Mouse (Mus musculus): Measurements from ENCODE around the gene Pde6h. TPM values are rescaled to one million over a fixed set of nuclear protein-coding genes. Genes with fewer than 3 reads are reported as not detected.
"Not testable (repeated sequence)": the region's sequence is repeated elsewhere in the genome, so short reads cannot be mapped to it uniquely, and the experiment has no call there.

Gene Pde6h
- polyA plus RNA-seq, 1 experiment from 2014 or later = not detected

- Histone ChIP-seq H3K27ac (peak overlapping the region; percentile 58), H3K79me2 (ENCODE audit: inconsistent target) (no peaks in the 10 kb centered on the region), H3K4me3 (ENCODE audit: inconsistent target) (no peak overlapping the region), H3K36me3 (ENCODE audit: inconsistent target) (no peaks in the 10 kb centered on the region)
- 6% methylated on average over 13 of the region's 13 CpGs for WGBS (ENCODE audit: missing documents)
Measured at GRCm38 (mm10) chr6:136964609-136965510, 41.2 kb downstream of the Pde6h start.

DNA sequence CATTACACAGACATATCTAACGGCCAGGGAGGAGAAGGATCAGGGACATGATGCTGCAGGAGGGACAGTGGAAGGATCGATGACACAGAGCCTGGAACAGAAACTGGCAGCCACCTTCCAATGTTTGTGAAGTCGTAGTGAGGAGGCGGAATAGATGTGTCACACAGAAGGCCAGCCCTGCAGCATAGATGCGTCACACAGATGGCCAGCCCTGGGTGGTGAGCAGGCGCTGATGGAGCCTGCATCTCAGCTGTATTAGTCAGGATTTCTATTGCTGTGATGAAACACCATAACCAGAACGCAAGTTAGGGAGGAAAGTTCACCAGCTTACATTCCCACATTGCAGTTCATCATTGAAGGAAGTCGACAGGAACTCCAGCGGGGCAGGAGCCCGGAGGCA is 42.3 kb downstream of the Pde6h start:
- WGBS (ENCODE audit: missing documents) = 53% methylated on average over 10 of the region's 10 CpGs
- Histone ChIP-seq H3K79me2 (ENCODE audit: inconsistent target) (no peaks in the 10 kb centered on the region), H3K36me3 (ENCODE audit: inconsistent target) (no peaks in the 10 kb centered on the region), H3K4me3 (ENCODE audit: inconsistent target) (no peak overlapping the region), H3K27ac (no peak overlapping the region)

GRCm38 (mm10) chr6:136967466-136967865 is 43.8 kb downstream of the Pde6h start:
- no peak overlapping the region for H3K4me3 ChIP-seq (ENCODE audit: inconsistent target)
- H3K79me2 ChIP-seq (ENCODE audit: inconsistent target) = no peaks in the 10 kb centered on the region
- H3K27ac ChIP-seq = no peak overlapping the region
- no peaks in the 10 kb centered on the region for H3K36me3 ChIP-seq (ENCODE audit: inconsistent target)
- WGBS (ENCODE audit: missing documents) = 29% methylated on average over 4 of the region's 4 CpGs

- not testable (repeated sequence) for H3K27ac ChIP-seq; H3K36me3 ChIP-seq (ENCODE audit: inconsistent target); H3K79me2 ChIP-seq (ENCODE audit: inconsistent target); H3K4me3 ChIP-seq (ENCODE audit: inconsistent target)
- WGBS (ENCODE audit: missing documents) = 0% methylated on average over 2 of the region's 4 CpGs
Measured at GRCm38 (mm10) chr6:136968877-136969276, 45.2 kb downstream of the Pde6h start.

GRCm38 (mm10) chr6:136979274-136980082 is 55.8 kb downstream of the Pde6h start:
- no peaks in the 10 kb centered on the region for H3K36me3 ChIP-seq (ENCODE audit: inconsistent target)
- H3K27ac ChIP-seq = peak overlapping the region; percentile 65
- H3K79me2 ChIP-seq (ENCODE audit: inconsistent target) = no peaks in the 10 kb centered on the region
- 16% methylated on average over 23 of the region's 23 CpGs for WGBS (ENCODE audit: missing documents)
- no peak overlapping the region for H3K4me3 ChIP-seq (ENCODE audit: inconsistent target)

DNA sequence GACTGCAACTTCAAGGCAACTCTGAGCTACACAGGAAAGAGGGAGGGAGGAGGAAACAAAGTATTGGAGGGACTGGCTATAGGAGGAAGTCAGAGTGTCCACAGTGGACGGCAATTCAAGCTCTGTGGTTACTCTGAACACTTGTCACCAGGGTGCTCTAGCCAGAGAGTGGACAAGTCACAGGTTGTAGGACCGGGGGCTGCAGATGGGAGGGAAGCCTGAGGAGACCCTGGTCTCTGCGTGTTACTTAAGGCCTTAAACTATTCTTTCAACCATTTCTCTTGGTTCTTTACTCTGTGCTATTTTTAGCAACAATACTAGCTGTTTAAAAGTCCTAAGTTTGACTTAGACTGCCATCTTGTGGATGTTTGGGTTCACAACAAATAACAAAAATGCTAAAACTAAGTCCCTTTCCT is 56.7 kb downstream of the Pde6h start:
- no peak overlapping the region for H3K4me3 ChIP-seq (ENCODE audit: inconsistent target)
- no peaks in the 10 kb centered on the region for H3K79me2 ChIP-seq (ENCODE audit: inconsistent target)
- H3K36me3 ChIP-seq (ENCODE audit: inconsistent target) = no peaks in the 10 kb centered on the region
- H3K27ac ChIP-seq = peak overlapping the region; percentile 65
- WGBS (ENCODE audit: missing documents) = 4% methylated on average over 3 of the region's 3 CpGs

- Histone ChIP-seq H3K36me3 (ENCODE audit: inconsistent target) (no peaks in the 10 kb centered on the region), H3K79me2 (ENCODE audit: inconsistent target) (no peaks in the 10 kb centered on the region), H3K4me3 (ENCODE audit: inconsistent target) (no peak overlapping the region), H3K27ac (no peak overlapping the region)
- WGBS (ENCODE audit: missing documents) = 82% methylated on average over 6 of the region's 6 CpGs
Measured at GRCm38 (mm10) chr6:136982581-136982980, 58.9 kb downstream of the Pde6h start.

DNA sequence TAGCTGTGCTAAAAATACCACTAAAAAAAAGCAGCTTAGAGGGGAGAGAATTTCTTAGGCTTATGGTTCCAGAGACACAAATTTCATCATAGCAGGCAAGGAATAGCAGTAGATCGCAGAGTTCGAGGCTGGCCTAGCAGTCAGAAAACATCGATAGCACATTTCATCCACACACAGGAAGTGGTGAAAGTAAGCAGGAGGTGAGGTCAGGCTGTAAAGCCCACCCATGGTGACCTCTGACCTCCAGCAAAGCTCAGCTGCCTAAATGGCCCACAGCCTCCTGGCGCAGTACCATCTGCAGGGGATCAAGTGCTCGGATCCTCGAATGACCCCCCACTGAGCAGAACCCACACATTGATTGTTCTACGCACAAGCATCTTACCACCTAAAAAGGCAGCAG is 59.6 kb downstream of the Pde6h start:
- Histone ChIP-seq H3K79me2 (ENCODE audit: inconsistent target) (no peaks in the 10 kb centered on the region), H3K4me3 (ENCODE audit: inconsistent target) (no peak overlapping the region), H3K36me3 (ENCODE audit: inconsistent target) (no peaks in the 10 kb centered on the region), H3K27ac (no peak overlapping the region)
- 81% methylated on average over 7 of the region's 7 CpGs for WGBS (ENCODE audit: missing documents)

GRCm38 (mm10) chr6:136986019-136986418 is 62.4 kb downstream of the Pde6h start:
- no peaks in the 10 kb centered on the region for H3K36me3 ChIP-seq (ENCODE audit: inconsistent target)
- no peaks in the 10 kb centered on the region for H3K79me2 ChIP-seq (ENCODE audit: inconsistent target)
- 85% methylated on average over 13 of the region's 13 CpGs for WGBS (ENCODE audit: missing documents)

DNA sequence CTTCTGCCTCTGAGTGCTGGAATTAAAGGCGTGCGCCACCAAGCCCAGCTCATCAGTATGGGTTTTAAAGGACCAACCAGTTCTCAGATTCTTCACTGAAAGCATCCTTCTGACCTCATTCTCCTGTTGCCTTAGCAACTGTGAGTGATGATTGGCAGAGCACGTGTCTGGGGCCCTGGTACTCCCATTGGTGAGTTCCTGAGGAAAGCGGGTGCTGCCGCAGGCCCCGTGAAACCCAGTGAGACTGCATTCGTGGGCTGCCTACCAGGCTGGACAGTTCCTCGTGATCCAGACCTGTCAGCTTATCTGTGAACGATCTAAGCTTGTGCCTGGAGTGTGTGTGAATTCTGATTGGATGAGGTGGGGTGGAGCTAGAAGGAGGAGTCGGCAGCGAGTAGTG is 63.1 kb downstream of the Pde6h start:
- no peaks in the 10 kb centered on the region for H3K36me3 ChIP-seq (ENCODE audit: inconsistent target)
- 82% methylated on average over 10 of the region's 11 CpGs for WGBS (ENCODE audit: missing documents)
- H3K27ac ChIP-seq = no peak overlapping the region
- no peak overlapping the region for H3K4me3 ChIP-seq (ENCODE audit: inconsistent target)
- no peaks in the 10 kb centered on the region for H3K79me2 ChIP-seq (ENCODE audit: inconsistent target)

More at GRCm38 (mm10) chr6:136986019-136986418, 62.4 kb downstream of the Pde6h start:
- H3K4me3 ChIP-seq (ENCODE audit: inconsistent target) = no peak overlapping the region
- H3K27ac ChIP-seq = no peak overlapping the region

DNA sequence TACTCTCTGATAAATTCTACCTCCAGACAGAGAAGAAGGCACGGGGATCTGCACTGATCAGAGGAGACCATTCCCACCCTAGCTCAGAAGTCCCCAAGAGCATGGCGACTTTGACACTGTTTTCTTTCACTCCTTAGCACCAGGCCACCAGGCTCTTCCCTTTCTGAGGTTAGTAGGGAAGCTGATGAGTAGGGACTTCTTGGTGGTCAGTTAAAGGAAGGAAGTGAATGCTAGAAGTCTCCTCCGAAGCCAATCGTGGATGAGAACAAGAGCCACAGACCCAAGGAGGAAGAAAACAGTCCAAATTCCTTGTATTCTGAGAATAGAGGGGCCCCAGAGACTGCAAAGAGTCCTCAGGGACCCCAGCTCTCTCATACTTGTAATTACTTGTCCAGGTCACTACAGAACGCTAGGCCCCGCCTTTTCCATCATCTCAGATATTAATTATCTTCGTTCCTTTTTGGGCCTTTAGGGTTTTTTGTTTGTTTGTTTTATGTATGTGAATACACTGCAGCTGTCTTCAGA is 65.0 kb downstream of the Pde6h start:
- H3K27ac ChIP-seq = peak overlapping the region; percentile 25; the same call in 1 of the 2 replicates
- H3K79me2 ChIP-seq (ENCODE audit: inconsistent target) = no peaks in the 10 kb centered on the region
- no peaks in the 10 kb centered on the region for H3K36me3 ChIP-seq (ENCODE audit: inconsistent target)
- no peak overlapping the region for H3K4me3 ChIP-seq (ENCODE audit: inconsistent target)
- 52% methylated on average over 7 of the region's 7 CpGs for WGBS (ENCODE audit: missing documents)

GRCm38 (mm10) chr6:136989824-136990497 is 66.3 kb downstream of the Pde6h start:
- no peaks in the 10 kb centered on the region for H3K36me3 ChIP-seq (ENCODE audit: inconsistent target)
- no peaks in the 10 kb centered on the region for H3K79me2 ChIP-seq (ENCODE audit: inconsistent target)
- WGBS (ENCODE audit: missing documents) = 82% methylated on average over 11 of the region's 11 CpGs
- H3K27ac ChIP-seq = no peak overlapping the region
- H3K4me3 ChIP-seq (ENCODE audit: inconsistent target) = no peak overlapping the region

- Histone ChIP-seq H3K4me3 (ENCODE audit: inconsistent target) (no peak overlapping the region), H3K27ac (no peak overlapping the region), H3K36me3 (ENCODE audit: inconsistent target) (no peaks in the 10 kb centered on the region), H3K79me2 (ENCODE audit: inconsistent target) (no peaks in the 10 kb centered on the region)
- 80% methylated on average over 8 of the region's 8 CpGs for WGBS (ENCODE audit: missing documents)
Measured at GRCm38 (mm10) chr6:136990557-136990956, 66.9 kb downstream of the Pde6h start.

DNA sequence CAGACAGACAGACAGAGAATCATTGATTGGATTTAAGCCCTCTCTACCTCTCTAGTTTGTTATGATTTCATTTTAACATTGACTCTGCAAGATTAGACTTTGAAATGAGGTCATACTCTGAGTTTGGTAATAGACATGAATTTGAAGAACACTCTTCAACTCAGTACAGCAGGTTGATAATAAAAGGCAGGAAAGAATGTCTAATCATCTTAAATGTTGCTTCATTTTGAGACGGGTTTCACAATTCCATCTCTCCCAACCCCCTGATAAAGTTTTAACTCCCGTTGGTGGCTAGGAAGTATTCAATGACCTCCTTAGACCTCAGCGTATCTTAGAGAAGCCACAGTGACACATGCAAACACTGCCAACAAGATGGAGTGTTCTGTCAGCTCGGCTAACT is 69.9 kb downstream of the Pde6h start:
- 36% methylated on average over 4 of the region's 4 CpGs for WGBS (ENCODE audit: missing documents)
- Histone ChIP-seq H3K4me3 (ENCODE audit: inconsistent target) (no peak overlapping the region), H3K79me2 (ENCODE audit: inconsistent target) (no peaks in the 10 kb centered on the region), H3K36me3 (ENCODE audit: inconsistent target) (no peaks in the 10 kb centered on the region), H3K27ac (no peak overlapping the region)
